Mouse (Mus musculus) intestine, postnatal 0 days (tissue): Measurements from ENCODE around the gene Gorasp2. TPM values are rescaled to one million over a fixed set of nuclear protein-coding genes. Genes with fewer than 3 reads are reported as not detected.

ENCODE experiments used
- ATAC-seq: fragments of 200-750 bp; cut with Nextera tagmentation; 2 replicates; pipeline ENCODE4 v1.8.0; 2017; ENCODE audit warnings: mild to moderate bottlenecking, moderate TSS enrichment, moderate library complexity
- H3K27ac ChIP-seq: fragments of 300-500 bp; sonication (generic); 2 replicates; pipeline ENCODE4 v1.5.1; 2014; ENCODE audit warnings: mild to moderate bottlenecking, low read depth, low read length, moderate library complexity
- H3K27me3 ChIP-seq: fragments of 300-500 bp; sonication (generic); replicated peaks from 2 replicates; pipeline ENCODE4 v1.6.1; 2014; ENCODE audit warnings: low read length, mixed read lengths; ENCODE audit not compliant: control insufficient read depth, insufficient read depth
- H3K36me3 ChIP-seq: fragments of 300-500 bp; sonication (generic); 2 replicates; pipeline ENCODE4 v1.6.1; 2014; ENCODE audit warnings: mild to moderate bottlenecking, moderate library complexity; ENCODE audit not compliant: control insufficient read depth, insufficient read depth
- H3K4me1 ChIP-seq: fragments of 300-500 bp; sonication (generic); replicated peaks from 2 replicates; pipeline ENCODE4 v1.6.1; 2014; ENCODE audit warnings: antibody characterized with exemption, low read length, mixed read lengths; ENCODE audit not compliant: control insufficient read depth, insufficient read depth
- H3K4me2 ChIP-seq: fragments of 300-500 bp; sonication (generic); replicated peaks from 2 replicates; pipeline ENCODE4 v1.6.1; 2014; ENCODE audit warnings: low read depth, mild to moderate bottlenecking, moderate library complexity
- H3K4me3 ChIP-seq: fragments of 300-500 bp; sonication (generic); 2 replicates; pipeline ENCODE4 v1.5.1; 2014; ENCODE audit warnings: low read depth, low read length
- H3K9ac ChIP-seq: fragments of 300-500 bp; sonication (generic); 2 replicates; pipeline ENCODE4 v1.6.1; 2014; ENCODE audit warnings: mild to moderate bottlenecking, low read depth, low read length
- H3K9me3 ChIP-seq: fragments of 300-500 bp; sonication (generic); 2 replicates; pipeline ENCODE4 v1.6.1; 2016; ENCODE audit warnings: mixed run types; ENCODE audit not compliant: control insufficient read depth
- CTCF ChIP-seq: sonication (generic); IDR thresholded peaks from 2 replicates; pipeline ENCODE4 v1.5.1; 2016; ENCODE audit warnings: low read depth, mild to moderate bottlenecking, control low read depth, antibody characterized with exemption, moderate library complexity
- WGBS: fragments of 180-500 bp; shearing (Covaris S2); extraction: QIAGEN DNeasy Blood & Tissue Kit; methylation state at CpG from one replicate; pipeline ENCODE4 v1.1.7; 2014; 5-methylcytosine and 5-hydroxymethylcytosine counted together
- polyA plus RNA-seq: library from polyadenylated mRNA; unstranded; fragments of >200 nt; fragmentation: Nextera tagmentation; extraction: Ambion mirVana; gene quantifications from 2 replicates; pipeline ENCODE4 v1.2.1, GENCODE M21; 2015

Gorasp2 gene
- polyA plus RNA-seq, 1 experiment from 2014 or later: 153 TPM

DNA sequence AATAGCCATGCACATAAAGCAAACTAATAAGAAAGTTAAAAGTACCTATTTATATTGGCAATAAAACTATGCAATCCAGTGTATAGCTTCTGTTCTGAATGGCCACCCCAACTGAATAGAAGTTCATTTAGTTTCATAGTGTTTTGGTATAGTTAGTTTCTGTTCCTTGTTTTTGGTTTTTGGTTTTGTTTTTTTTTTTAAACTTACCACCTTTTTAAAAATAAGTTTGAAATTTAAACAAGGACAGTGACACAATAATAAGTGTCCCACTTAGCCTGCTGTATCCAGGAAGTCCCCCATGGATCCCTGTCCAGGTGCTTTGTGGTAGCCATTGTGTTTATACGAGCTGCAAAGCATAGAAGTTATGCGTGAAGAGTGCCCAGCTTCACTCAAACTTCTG is 7.9 kb downstream of the Gorasp2 start:
- Histone ChIP-seq H3K4me3 (no peak overlapping the region), H3K9ac (no peak overlapping the region), H3K4me1 (peaks cover 7% of the 10 kb centered on the region; the same call in 1 of the 2 replicates), H3K9me3 (no peaks in the 10 kb centered on the region), H3K36me3 (0 out of 2 replicates have a peak, but pooled peaks cover 3% of the 10 kb centered on the region), H3K27me3 (no peaks in the 10 kb centered on the region), H3K4me2 (no peak overlapping the region), H3K27ac (no peak overlapping the region)
- WGBS: 87% methylated on average over 2 of the region's 2 CpGs
- no peak for ATAC-seq
- TF ChIP-seq CTCF: no peak

DNA sequence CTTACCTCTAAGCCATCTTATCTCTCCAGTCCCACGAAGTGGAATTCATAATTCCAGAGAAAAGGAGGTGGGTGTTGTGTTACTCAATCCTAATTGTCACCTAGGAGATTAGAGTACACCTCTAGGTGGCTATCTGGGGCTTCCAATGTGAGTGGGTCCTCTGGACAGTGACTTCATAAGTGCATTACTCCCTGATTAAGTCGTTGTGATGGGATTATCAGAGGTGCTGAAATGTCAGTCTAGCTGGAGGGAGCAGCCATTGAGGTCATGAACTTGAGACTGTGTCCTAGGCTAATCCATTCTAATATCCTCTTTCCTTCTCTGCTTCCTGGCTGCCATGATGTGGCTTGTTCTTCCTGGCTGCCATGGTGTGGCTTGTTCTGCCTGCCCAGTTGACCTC is 8.5 kb downstream of the Gorasp2 start:
- no peak overlapping the region for H3K27ac ChIP-seq
- no peaks in the 10 kb centered on the region; the same call in 1 of the 2 replicates for H3K36me3 ChIP-seq
- H3K27me3 ChIP-seq: no peaks in the 10 kb centered on the region
- H3K4me3 ChIP-seq: no peak overlapping the region
- no peak overlapping the region for H3K9ac ChIP-seq
- 0 out of 2 replicates have a peak, but pooled peaks have one; percentile 10 for ATAC-seq
- peaks cover 7% of the 10 kb centered on the region; the same call in 1 of the 2 replicates for H3K4me1 ChIP-seq
- WGBS: 42% methylated on average over 2 of the region's 2 CpGs
- no peak for TF ChIP-seq CTCF
- H3K4me2 ChIP-seq: no peak overlapping the region
- H3K9me3 ChIP-seq: no peaks in the 10 kb centered on the region

DNA sequence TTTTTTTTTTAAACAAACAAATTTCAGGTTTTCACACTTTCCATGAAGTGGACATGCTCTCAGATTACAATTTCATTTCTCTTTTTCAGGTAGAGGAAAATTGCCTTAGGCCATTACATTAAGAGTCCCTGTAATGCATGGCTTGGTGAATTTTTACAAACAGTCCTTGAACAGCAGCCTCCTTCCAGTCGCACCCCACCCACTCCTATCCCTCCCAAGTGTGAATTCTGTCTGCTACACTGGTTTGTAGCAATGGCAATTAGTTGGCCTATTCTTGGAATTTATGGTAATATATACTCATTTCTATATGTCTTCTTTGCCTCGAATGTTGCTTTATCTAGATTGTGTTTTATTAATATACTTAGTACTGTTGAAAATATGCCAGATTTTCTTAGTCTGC is 11.1 kb downstream of the Gorasp2 start:
- no peak for TF ChIP-seq CTCF
- ATAC-seq: no peak
- Histone ChIP-seq H3K27ac (no peak overlapping the region), H3K36me3 (no peaks in the 10 kb centered on the region; the same call in 1 of the 2 replicates), H3K27me3 (no peaks in the 10 kb centered on the region), H3K9me3 (no peaks in the 10 kb centered on the region), H3K4me2 (no peak overlapping the region), H3K9ac (no peak overlapping the region), H3K4me3 (no peak overlapping the region), H3K4me1 (peaks cover 7% of the 10 kb centered on the region; the same call in 1 of the 2 replicates)
- WGBS: 73% methylated on average over 2 of the region's 2 CpGs

DNA sequence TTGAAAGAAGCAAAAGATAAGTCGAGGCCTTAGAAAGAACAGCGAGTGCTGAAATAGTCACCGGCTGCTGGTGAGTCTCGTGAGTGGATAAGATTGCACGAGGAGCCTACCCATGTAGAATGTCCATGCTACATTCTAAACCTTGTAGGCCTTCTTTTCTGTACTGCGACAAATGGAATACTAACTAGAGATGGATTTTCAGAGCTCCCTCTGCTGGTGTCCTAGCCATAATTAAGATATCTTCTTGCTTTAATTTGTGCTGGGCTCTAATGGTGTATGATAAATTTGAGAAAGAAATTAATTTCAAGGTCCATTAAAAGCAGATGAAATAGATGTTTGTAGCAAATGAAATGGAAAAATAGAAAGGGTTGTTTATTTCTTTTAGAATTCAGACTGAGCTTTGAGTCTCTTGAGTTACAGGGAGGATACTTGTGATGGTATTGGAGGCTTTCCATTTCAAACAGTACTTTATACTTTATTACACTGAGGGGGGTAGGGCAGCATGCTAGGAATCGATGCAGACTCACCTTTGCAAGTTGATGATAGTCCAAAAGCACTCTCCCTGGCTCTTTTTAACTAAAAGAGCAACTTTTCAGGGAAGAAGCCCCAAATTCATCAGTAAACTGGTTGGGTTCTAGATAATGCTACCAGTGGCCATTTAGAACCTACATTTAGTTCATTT is 12.2 kb downstream of the Gorasp2 start:
- no peak overlapping the region for H3K4me3 ChIP-seq
- WGBS: 75% methylated on average over 7 of the region's 7 CpGs
- peaks cover 7% of the 10 kb centered on the region for H3K36me3 ChIP-seq
- peak; percentile 59 for TF ChIP-seq CTCF
- H3K4me1 ChIP-seq: peaks cover 7% of the 10 kb centered on the region; the same call in 1 of the 2 replicates
- no peak for ATAC-seq
- no peaks in the 10 kb centered on the region for H3K9me3 ChIP-seq
- H3K9ac ChIP-seq: no peak overlapping the region
- no peak overlapping the region for H3K4me2 ChIP-seq
- no peak overlapping the region for H3K27ac ChIP-seq
- no peaks in the 10 kb centered on the region for H3K27me3 ChIP-seq

DNA sequence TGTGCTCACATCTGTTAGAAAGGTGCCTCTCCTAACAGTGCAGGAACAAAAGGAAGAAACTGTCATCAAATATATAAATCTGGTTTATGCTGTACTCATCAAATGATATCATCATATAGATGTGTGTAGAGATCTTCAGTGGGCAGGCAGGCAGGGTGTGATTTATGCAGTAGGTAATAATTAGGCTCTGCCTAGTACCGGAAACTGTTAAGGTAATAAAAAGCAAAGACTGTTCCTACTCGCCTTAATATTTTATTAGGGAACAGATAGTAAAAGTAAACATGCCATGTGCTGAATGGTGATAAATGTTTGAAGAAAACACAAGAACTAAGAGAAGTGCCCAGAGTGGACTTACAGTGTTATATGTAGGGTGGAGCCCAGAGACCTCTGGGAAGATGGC is 20.9 kb downstream of the Gorasp2 start:
- H3K36me3 ChIP-seq: peaks cover 76% of the 10 kb centered on the region

DNA sequence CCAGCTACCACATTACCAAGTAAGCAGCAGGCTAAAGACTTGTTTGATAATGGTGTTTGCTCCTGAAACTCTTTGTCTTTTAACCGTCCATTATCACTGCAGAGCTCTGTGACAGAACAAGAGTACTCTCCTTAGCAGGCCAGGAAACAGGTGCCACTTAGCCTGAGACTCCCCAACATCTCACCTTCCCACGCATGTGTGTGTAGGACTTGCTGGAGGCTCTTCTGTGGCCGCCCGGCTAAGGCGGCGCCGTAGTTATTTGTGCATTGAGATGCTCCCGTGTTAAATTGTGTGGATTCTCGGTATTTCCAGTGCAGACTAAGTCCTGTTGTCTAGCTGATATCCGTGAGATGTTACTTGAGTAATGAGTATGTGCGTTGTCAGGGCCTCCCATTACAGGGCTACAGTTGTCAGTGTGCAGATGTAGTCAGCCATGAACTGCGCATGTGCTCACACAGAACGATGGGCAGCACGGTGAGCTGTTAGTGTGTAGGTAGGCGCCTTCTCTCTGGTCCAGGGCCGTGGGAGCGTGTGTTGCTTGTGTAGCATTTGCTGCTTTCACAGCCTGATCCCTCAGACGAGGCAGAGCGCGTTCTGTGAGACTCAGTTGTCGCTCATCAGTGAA is 27.2 kb downstream of the Gorasp2 start:
- Histone ChIP-seq H3K36me3 (peaks cover 89% of the 10 kb centered on the region), H3K4me2 (no peak overlapping the region)
- 96% methylated on average over 21 of the region's 21 CpGs for WGBS

More for the DNA sequence above, 20.9 kb downstream of the Gorasp2 start:
- Histone ChIP-seq H3K9ac (no peak overlapping the region), H3K4me1 (no peaks in the 10 kb centered on the region), H3K27me3 (no peaks in the 10 kb centered on the region), H3K9me3 (no peaks in the 10 kb centered on the region), H3K4me2 (no peak overlapping the region), H3K27ac (no peak overlapping the region), H3K4me3 (no peak overlapping the region)
- 31% methylated on average over 2 of the region's 2 CpGs for WGBS
- ATAC-seq: peak; percentile 64
- TF ChIP-seq CTCF: no peak

More for the DNA sequence above, 27.2 kb downstream of the Gorasp2 start:
- H3K9ac ChIP-seq: no peak overlapping the region
- no peaks in the 10 kb centered on the region for H3K4me1 ChIP-seq
- H3K9me3 ChIP-seq: no peaks in the 10 kb centered on the region
- no peak for TF ChIP-seq CTCF
- H3K27ac ChIP-seq: no peak overlapping the region
- no peak for ATAC-seq
- no peak overlapping the region for H3K4me3 ChIP-seq
- H3K27me3 ChIP-seq: no peaks in the 10 kb centered on the region
